Mouse (Mus musculus): ENCODE results near the gene Tpcn2. TPM values are rescaled to one million over a fixed set of nuclear protein-coding genes. Genes with fewer than 3 reads are reported as not detected.

Gene Tpcn2
- polyA plus RNA-seq, 1 experiment from 2014 or later = 3.7 TPM

- H3K4me3 ChIP-seq (ENCODE audit: low read depth, low read length) = no peak overlapping the region
- H3K36me3 ChIP-seq (ENCODE audit: control insufficient read depth, insufficient read depth, low read length) = peaks cover 88% of the 10 kb centered on the region
- H3K27me3 ChIP-seq (replicated peaks; ENCODE audit: control insufficient read depth, insufficient read depth, low read length) = no peaks in the 10 kb centered on the region
- no peaks in the 10 kb centered on the region for H3K9me3 ChIP-seq (ENCODE audit: control insufficient read depth, low read length)
- no peak overlapping the region for H3K4me2 ChIP-seq (ENCODE audit: low read depth, low read length)
- no peaks in the 10 kb centered on the region for H3K4me1 ChIP-seq (ENCODE audit: control insufficient read depth, insufficient read depth, low read length)
- no peak for ATAC-seq (ENCODE audit: low read depth)
- no peak overlapping the region for H3K27ac ChIP-seq (replicated peaks; ENCODE audit: low read depth, low read length)
- DNase-seq (ENCODE audit: low spot score) = no peak
- 94% methylated on average over 5 of the region's 5 CpGs for WGBS
- H3K9ac ChIP-seq (ENCODE audit: low read depth, low read length) = no peak overlapping the region
Measured at GRCm38 (mm10) chr7:145270955-145271354, 12.9 kb downstream of the Tpcn2 start.

GRCm38 (mm10) chr7:145268890-145269289, 14.9 kb downstream of the Tpcn2 start:
- no peaks in the 10 kb centered on the region for H3K27me3 ChIP-seq (replicated peaks; ENCODE audit: control insufficient read depth, insufficient read depth, low read length)
- ATAC-seq (ENCODE audit: low read depth) (no peak), DNase-seq (ENCODE audit: low spot score) (no peak)
- no peak overlapping the region for H3K4me2 ChIP-seq (ENCODE audit: low read depth, low read length)
- no peak overlapping the region for H3K27ac ChIP-seq (replicated peaks; ENCODE audit: low read depth, low read length)
- H3K36me3 ChIP-seq (ENCODE audit: control insufficient read depth, insufficient read depth, low read length) = peaks cover 72% of the 10 kb centered on the region
- H3K9ac ChIP-seq (ENCODE audit: low read depth, low read length) = no peak overlapping the region
- H3K9me3 ChIP-seq (ENCODE audit: control insufficient read depth, low read length) = no peaks in the 10 kb centered on the region
- no peak overlapping the region for H3K4me3 ChIP-seq (ENCODE audit: low read depth, low read length)
- WGBS = 85% methylated on average over 7 of the region's 7 CpGs
- H3K4me1 ChIP-seq (ENCODE audit: control insufficient read depth, insufficient read depth, low read length) = no peaks in the 10 kb centered on the region

DNA sequence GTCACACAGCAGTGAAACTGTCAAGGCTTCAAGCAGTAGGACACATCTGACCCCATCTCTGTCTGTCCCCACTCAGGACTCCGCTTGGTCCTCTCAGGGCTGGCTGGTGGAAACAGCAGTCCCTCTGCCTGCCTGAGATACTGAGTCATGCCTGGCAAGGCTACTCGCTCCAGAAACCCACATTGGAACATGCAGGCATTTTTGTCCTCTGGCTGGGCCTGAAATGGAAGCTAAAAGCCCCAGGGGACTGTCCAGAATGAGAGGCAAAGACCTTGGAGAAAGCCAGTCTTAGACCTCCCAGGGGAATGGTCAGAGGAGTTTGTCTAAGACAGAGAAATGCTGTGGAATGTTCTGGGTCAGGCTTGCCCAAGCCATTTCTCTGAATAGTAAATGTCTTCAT, 17.8 kb downstream of the Tpcn2 start:
- no peak overlapping the region for H3K4me2 ChIP-seq (ENCODE audit: low read depth, low read length)
- no peak overlapping the region for H3K27ac ChIP-seq (replicated peaks; ENCODE audit: low read depth, low read length)
- H3K9ac ChIP-seq (ENCODE audit: low read depth, low read length) = no peak overlapping the region
- H3K4me1 ChIP-seq (ENCODE audit: control insufficient read depth, insufficient read depth, low read length) = no peaks in the 10 kb centered on the region
- H3K9me3 ChIP-seq (ENCODE audit: control insufficient read depth, low read length) = no peaks in the 10 kb centered on the region
- no peak for DNase-seq (ENCODE audit: low spot score)
- H3K4me3 ChIP-seq (ENCODE audit: low read depth, low read length) = no peak overlapping the region
- 86% methylated on average over 2 of the region's 2 CpGs for WGBS
- peaks cover 64% of the 10 kb centered on the region for H3K36me3 ChIP-seq (ENCODE audit: control insufficient read depth, insufficient read depth, low read length)
- no peaks in the 10 kb centered on the region for H3K27me3 ChIP-seq (replicated peaks; ENCODE audit: control insufficient read depth, insufficient read depth, low read length)
- no peak for ATAC-seq (ENCODE audit: low read depth)

- Histone ChIP-seq H3K36me3 (ENCODE audit: control insufficient read depth, insufficient read depth, low read length) (peaks cover 62% of the 10 kb centered on the region), H3K9ac (ENCODE audit: low read depth, low read length) (no peak overlapping the region)
- 76% methylated on average over 9 of the region's 9 CpGs for WGBS
Measured at GRCm38 (mm10) chr7:145264202-145264601, 19.6 kb downstream of the Tpcn2 start.

DNA sequence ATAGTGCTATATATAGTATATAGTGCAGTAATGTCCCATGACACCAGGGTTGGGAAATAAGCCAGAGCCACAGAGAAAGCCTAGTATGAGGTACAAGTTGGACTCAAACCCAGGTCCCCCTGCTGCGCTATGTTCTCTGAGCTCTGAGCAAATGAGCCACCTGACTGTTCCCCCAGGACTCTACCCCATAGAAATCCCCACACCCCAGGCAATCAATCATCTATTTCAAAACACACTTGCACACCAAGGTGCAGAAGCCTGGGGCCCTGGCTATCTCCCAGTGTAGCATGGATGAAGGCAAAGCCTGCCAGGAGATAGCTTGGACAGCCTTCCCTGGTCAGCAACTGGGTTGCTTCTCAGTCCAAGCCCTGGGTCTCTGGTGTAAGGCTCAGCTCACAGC, 27.7 kb downstream of the Tpcn2 start:
- ATAC-seq (ENCODE audit: low read depth) (no peak), DNase-seq (ENCODE audit: low spot score) (no peak)
- Histone ChIP-seq H3K27ac (replicated peaks; ENCODE audit: low read depth, low read length) (no peak overlapping the region), H3K4me3 (ENCODE audit: low read depth, low read length) (no peak overlapping the region), H3K9me3 (ENCODE audit: control insufficient read depth, low read length) (no peaks in the 10 kb centered on the region), H3K9ac (ENCODE audit: low read depth, low read length) (no peak overlapping the region), H3K36me3 (ENCODE audit: control insufficient read depth, insufficient read depth, low read length) (peaks cover 46% of the 10 kb centered on the region; the same call in 1 of the 2 replicates), H3K4me1 (ENCODE audit: control insufficient read depth, insufficient read depth, low read length) (no peaks in the 10 kb centered on the region), H3K4me2 (ENCODE audit: low read depth, low read length) (no peak overlapping the region), H3K27me3 (replicated peaks; ENCODE audit: control insufficient read depth, insufficient read depth, low read length) (no peaks in the 10 kb centered on the region)
- WGBS = 70% methylated on average over 1 of the region's 1 CpGs

More at GRCm38 (mm10) chr7:145264202-145264601, 19.6 kb downstream of the Tpcn2 start:
- no peak for ATAC-seq (ENCODE audit: low read depth)
- H3K4me1 ChIP-seq (ENCODE audit: control insufficient read depth, insufficient read depth, low read length) = no peaks in the 10 kb centered on the region
- no peak overlapping the region for H3K27ac ChIP-seq (replicated peaks; ENCODE audit: low read depth, low read length)
- H3K4me2 ChIP-seq (ENCODE audit: low read depth, low read length) = no peak overlapping the region
- peak; percentile 46 for DNase-seq (ENCODE audit: low spot score)
- no peak overlapping the region for H3K4me3 ChIP-seq (ENCODE audit: low read depth, low read length)
- H3K27me3 ChIP-seq (replicated peaks; ENCODE audit: control insufficient read depth, insufficient read depth, low read length) = no peaks in the 10 kb centered on the region
- H3K9me3 ChIP-seq (ENCODE audit: control insufficient read depth, low read length) = no peaks in the 10 kb centered on the region

DNA sequence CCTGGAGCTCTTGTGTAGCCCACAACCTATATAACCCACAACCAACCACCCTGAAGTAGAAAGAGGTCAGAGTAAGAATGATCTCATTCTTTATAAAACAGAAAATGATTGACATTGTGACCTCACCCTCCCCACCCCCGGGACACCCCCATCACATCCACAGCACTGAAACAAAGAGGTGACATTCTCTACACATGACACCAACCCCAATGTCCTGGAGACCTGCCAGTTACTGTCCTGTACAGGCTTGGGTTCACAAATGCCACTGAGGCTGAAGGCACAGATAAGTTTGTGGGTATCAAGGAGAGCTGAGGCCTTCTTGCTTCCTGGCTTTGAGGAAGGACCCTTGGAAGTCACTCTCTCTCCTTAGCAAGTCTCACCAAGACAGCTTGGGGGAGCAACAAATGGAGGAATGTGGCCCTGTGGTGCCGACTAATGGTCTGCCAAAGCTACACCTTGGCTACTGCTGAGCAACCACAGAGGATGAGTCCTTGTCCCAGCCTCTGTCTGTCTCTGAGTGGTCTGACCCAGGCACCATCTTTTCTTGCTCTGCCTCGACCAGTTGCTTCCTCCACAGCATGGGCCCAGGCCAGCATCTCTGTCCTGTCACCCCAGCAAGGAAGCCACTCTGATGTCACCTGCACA, 29.7 kb downstream of the Tpcn2 start:
- no peak overlapping the region for H3K27ac ChIP-seq (replicated peaks; ENCODE audit: low read depth, low read length)
- H3K4me1 ChIP-seq (ENCODE audit: control insufficient read depth, insufficient read depth, low read length) = no peaks in the 10 kb centered on the region
- H3K36me3 ChIP-seq (ENCODE audit: control insufficient read depth, insufficient read depth, low read length) = peaks cover 30% of the 10 kb centered on the region; the same call in 1 of the 2 replicates
- no peak overlapping the region for H3K4me3 ChIP-seq (ENCODE audit: low read depth, low read length)
- ATAC-seq (ENCODE audit: low read depth) (no peak), DNase-seq (ENCODE audit: low spot score) (no peak)
- no peak overlapping the region for H3K4me2 ChIP-seq (ENCODE audit: low read depth, low read length)
- H3K27me3 ChIP-seq (replicated peaks; ENCODE audit: control insufficient read depth, insufficient read depth, low read length) = no peaks in the 10 kb centered on the region
- no peaks in the 10 kb centered on the region for H3K9me3 ChIP-seq (ENCODE audit: control insufficient read depth, low read length)
- H3K9ac ChIP-seq (ENCODE audit: low read depth, low read length) = no peak overlapping the region
- 58% methylated on average over 3 of the region's 3 CpGs for WGBS

DNA sequence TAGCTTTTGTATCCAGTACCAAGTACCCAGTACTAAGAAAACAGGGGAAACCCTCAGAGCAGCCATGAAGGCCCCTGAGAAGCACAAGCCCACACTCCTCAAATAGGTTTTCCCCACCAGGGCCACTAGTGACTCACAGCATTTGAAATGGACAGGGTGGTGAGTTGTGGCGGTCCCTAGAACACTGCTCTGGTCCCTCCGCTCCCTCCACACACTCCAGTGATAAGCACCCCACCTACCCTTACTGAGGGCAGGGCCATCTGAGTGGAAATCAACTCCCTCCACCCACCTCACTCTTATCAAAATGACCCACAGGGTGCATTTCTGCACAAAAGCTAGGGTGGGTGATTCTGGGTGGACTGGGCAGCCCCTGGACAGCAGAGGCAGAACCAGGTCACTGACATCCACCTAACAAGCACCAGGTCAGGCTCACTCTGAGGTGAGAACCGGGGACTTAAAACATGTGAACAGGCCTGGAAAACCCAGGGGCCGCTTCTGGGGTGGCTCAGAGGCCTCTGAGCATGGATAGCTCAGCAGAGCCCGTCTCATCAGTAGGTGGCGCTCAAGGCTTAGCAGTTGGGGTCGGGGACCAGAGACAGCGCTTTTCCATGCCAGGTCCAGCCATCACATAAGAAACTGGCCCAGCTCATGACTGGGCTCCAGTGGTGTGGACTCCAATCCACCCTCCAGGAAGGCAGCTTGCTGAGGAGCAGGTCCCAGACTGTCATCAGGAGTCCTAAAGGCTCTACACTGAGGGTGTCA, 30.9 kb downstream of the Tpcn2 start:
- peaks cover 24% of the 10 kb centered on the region; the same call in 1 of the 2 replicates for H3K36me3 ChIP-seq (ENCODE audit: control insufficient read depth, insufficient read depth, low read length)
- no peak overlapping the region for H3K9ac ChIP-seq (ENCODE audit: low read depth, low read length)
- ATAC-seq (ENCODE audit: low read depth) (peak; percentile 59; the same call in 1 of the 2 replicates), DNase-seq (ENCODE audit: low spot score) (peak; percentile 89)
- H3K27ac ChIP-seq (replicated peaks; ENCODE audit: low read depth, low read length) = no peak overlapping the region
- H3K27me3 ChIP-seq (replicated peaks; ENCODE audit: control insufficient read depth, insufficient read depth, low read length) = no peaks in the 10 kb centered on the region
- H3K4me2 ChIP-seq (ENCODE audit: low read depth, low read length) = no peak overlapping the region
- 24% methylated on average over 8 of the region's 8 CpGs for WGBS
- H3K9me3 ChIP-seq (ENCODE audit: control insufficient read depth, low read length) = no peaks in the 10 kb centered on the region
- H3K4me3 ChIP-seq (ENCODE audit: low read depth, low read length) = no peak overlapping the region
- H3K4me1 ChIP-seq (ENCODE audit: control insufficient read depth, insufficient read depth, low read length) = no peaks in the 10 kb centered on the region

- H3K9ac ChIP-seq (ENCODE audit: low read depth, low read length) = no peak overlapping the region
- no peak overlapping the region for H3K4me2 ChIP-seq (ENCODE audit: low read depth, low read length)
- 65% methylated on average over 8 of the region's 9 CpGs for WGBS
- peaks cover 5% of the 10 kb centered on the region; the same call in 1 of the 2 replicates for H3K36me3 ChIP-seq (ENCODE audit: control insufficient read depth, insufficient read depth, low read length)
- DNase-seq (ENCODE audit: low spot score) = peak; percentile 73
- H3K9me3 ChIP-seq (ENCODE audit: control insufficient read depth, low read length) = no peaks in the 10 kb centered on the region
- ATAC-seq (ENCODE audit: low read depth) = peak; percentile 75
- H3K4me1 ChIP-seq (ENCODE audit: control insufficient read depth, insufficient read depth, low read length) = no peaks in the 10 kb centered on the region
- H3K27ac ChIP-seq (replicated peaks; ENCODE audit: low read depth, low read length) = no peak overlapping the region
- no peak overlapping the region for H3K4me3 ChIP-seq (ENCODE audit: low read depth, low read length)
- no peaks in the 10 kb centered on the region for H3K27me3 ChIP-seq (replicated peaks; ENCODE audit: control insufficient read depth, insufficient read depth, low read length)
Measured at GRCm38 (mm10) chr7:145250225-145250624, 33.6 kb downstream of the Tpcn2 start.

Measured in embryonic facial prominence, embryonic 14.5 days (tissue).